Mouse (Mus musculus): Measurements from ENCODE around the gene Cnga3.

Cnga3 gene

DNA sequence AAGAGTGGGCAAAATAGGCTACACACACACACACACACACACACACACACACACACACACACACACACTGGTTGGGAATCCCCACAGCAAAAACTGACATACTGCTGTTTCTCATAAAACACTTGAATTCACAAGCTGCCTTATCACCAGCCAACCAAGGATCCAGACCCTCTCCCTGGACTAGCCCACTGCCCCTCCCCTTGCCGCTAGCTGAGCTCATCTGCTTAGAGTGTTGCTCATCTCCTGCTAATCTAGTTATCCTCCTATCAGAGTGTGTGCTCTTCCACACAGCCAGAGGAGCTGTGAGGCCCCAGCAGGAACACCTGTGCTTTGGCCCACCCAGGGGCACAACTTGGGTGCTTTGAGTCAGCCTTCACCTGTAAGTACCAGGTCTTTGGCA is at the start of gene Cnga3:
Gene Cnga3 (plus strand): TSS at position 291 of the 400 bp plus-strand sequence.
- DNase-seq (ENCODE audit: inconsistent ontology term): no peak

DNA sequence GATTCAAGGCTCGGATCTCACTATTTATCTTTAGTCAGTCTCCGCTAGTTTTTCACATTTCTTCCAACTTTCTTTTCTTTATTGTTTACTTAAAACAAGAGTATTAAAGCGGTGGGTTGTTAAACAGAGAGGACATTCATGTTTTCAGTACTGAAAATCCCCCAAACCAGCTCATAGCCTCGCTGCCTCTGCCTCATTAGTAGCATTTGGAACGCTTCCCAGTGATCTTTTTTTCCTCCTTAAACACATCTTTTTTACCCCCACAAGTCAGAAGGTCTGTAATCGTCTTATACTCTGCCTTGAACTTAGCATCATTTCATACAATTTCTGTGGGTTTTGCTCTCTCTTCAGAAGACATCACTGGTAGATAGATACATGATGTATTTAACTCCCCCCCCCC is 48.2 kb upstream of the Cnga3 start:
- DNase-seq (ENCODE audit: inconsistent ontology term): peak; percentile 17

DNA sequence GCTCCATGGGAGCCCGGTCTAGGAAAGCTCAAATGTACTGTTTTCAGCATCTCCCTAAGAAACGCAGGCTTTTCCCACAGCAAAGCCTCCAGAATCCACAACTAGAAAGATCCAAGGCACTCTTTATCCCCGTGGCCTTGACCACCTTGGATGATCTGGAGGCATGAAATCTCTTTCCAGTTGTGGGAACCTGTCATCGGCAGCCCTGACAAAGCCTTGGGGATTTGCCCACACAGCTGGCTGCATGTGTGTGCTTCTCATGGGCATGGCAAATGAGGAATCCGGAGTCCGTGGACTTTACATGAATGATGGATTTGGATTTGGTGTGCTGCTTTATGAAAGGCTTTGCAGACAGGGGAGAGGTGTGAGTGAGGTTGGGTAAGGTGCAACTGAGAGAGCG is 46.3 kb upstream of the Cnga3 start:
- no peak for DNase-seq (ENCODE audit: inconsistent ontology term)

DNA sequence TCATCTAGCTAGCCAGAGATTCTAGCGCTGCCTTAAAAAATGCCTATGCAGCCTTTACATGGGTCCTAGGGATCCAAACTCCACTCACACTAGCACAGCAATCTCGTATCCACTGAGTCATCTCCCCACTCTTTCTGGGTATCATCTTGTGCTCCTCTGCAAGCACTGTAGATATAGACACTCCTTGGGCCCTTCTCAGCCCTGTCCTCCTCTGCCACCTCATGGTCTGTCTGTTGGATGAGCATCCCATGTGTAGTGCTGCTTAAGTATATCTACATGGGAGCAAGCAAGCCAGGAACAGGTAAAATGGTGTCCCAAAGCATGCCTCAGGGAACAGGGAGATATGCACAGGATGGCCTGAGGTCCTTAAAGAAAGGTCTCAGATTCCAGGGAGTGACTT is 36.4 kb upstream of the Cnga3 start:
- DNase-seq (ENCODE audit: inconsistent ontology term): no peak

DNA sequence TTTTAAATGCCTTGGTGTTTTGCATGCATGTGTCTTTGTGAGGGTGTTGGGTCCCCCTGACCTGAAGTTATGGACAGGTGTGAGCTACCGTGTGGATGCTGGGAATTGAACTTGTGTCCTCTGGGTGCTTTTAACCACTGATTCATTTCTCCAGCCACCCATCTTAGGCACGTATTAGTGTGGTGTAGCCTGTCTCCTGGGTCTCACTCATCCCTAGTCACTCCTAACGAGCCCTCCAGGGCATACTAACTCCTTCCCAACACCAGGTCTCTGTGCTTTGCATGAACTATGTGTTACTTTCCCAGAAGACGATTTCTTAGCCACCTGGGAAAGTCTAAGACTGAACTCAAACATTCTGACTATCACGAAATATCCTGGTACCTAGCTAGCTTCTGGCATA is 34.4 kb upstream of the Cnga3 start:
- DNase-seq (ENCODE audit: inconsistent ontology term): no peak

DNA sequence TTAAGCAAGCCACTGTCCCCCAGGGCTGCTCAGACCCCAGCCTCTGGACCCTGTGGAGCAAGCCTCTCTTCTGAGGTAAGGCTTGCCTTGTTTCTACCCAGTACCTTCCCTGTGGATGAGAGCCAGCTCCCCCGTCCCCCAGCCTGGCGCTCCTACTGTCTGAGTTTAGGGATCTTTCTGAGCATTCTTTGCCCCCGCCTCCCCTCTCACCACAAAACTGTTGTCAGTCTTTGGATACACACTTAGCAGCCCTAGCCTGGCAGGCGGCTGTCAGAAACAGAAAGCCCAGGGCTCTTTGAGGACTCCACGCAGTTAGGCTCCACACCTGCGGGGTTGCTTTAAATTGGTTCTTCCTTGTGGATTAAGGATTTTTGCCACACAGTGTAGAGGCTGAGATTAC is 27.2 kb upstream of the Cnga3 start:
- DNase-seq (ENCODE audit: inconsistent ontology term): no peak

DNA sequence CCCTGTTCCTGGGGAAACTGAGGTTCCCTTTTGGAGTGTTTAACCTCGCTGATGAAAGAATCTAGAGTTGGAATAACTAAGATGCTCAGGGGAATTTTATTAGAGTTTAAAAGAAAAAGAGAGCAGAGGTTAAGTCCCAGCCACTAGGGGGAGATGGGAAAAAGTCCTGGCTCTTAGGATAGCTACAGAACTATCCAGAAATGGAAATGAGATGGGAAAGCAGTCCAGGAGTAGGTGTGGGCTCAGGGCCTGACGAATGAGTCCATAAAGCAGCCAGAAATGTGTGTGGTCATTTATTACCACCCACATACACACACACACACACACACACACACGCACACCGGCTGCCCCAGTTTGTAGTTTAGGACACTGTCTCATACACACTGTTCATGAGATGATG is 19.6 kb upstream of the Cnga3 start:
- no peak for DNase-seq (ENCODE audit: inconsistent ontology term)

DNA sequence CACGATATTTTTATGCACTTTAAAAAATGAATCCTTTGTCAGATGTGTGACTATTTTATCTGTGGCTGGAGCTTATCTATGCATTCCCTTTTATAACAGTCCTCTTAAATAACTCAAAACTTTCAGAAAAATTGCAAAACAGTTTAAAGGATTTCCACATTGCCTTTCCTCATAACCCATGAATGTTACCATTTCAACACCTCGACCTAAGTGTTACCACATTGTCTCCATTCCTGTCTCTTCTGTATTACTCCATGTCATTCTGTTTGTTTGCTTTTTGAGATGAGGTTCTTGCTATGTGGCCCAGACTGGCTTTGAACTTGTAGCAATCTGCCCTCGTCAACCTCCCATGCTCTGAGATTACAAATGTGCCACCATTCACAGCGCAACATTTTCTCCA is 12.8 kb upstream of the Cnga3 start:
- DNase-seq (ENCODE audit: inconsistent ontology term): no peak

DNA sequence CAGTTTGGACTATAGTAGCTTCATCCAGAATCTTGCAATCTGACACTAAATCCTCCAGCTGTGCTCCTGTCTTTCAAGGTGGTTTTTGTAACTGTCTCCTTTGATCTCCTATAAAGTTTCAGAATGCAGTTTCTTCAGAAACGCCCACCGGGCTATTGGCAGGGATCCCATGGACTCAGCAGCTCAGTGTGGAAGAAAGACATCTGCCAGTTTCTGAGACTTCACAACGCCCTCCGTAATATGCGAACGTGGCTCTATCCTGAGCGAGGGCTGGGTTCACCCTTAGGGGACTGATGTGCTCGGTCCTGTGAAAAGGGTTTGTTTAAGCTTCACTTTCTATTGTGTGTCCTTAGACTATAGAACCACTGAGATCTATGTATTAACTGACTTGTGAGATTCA is 6.5 kb upstream of the Cnga3 start:
- DNase-seq (ENCODE audit: inconsistent ontology term): no peak

DNA sequence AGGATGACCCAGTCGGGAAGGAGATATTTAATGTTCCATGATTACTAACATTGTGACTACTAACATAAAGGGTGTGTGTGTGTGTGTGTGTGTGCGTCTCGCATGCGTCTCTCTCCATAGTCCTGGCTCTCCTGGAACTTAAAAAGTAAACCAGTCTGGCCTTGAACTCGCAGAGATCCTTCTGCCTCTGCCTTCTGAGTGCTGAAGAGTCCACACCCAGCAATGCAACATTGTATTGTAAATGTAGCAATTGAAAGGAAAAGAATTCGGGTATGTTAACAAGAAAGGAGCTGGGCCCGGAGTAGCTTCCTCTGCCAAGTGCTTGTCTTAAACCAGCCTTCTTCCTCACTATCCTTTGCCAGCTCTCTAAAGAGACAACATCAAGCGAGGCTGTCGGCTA is 1.9 kb upstream of the Cnga3 start:
- DNase-seq (ENCODE audit: inconsistent ontology term): no peak

DNA sequence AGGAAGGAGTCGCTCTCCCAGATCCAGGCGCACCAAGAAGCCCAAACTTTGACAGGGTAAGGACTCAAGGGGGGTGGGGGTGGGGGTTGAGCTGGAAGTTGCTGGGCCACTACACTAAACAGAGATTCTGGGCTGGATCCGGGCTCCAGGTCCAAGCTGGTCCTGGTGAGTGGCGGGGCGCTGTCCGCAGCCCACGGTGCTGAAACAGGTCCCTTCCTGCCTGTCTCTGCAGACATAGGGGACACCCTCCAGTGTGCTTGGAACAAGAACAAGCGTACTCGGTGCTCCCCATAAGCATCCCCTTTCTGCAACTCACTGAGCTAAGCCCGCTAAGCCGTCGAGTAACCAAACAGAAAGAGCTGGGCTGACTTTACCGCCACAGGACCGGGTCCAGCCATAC is 4.2 kb downstream of the Cnga3 start:
- DNase-seq (ENCODE audit: inconsistent ontology term): peak; percentile 66

DNA sequence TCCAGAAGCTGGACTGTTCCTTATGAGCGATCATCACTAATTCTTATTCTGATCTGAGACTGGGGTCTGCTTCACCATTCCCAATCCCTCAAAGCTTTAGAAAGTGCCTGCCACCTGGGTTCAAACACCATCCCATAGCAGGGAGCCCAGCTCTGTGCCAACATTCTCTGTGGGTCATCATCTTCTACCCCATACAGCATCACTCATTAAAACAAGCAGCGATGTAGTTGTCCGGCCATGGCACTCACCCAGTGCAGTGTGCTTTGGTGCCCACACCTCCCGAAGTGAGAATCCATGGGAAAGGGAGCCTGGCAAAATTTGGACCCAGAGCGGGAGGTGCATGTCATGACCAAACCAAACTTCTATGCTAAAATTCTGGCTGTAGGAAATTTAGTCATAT is 5.4 kb downstream of the Cnga3 start:
- no peak for DNase-seq (ENCODE audit: inconsistent ontology term)

DNA sequence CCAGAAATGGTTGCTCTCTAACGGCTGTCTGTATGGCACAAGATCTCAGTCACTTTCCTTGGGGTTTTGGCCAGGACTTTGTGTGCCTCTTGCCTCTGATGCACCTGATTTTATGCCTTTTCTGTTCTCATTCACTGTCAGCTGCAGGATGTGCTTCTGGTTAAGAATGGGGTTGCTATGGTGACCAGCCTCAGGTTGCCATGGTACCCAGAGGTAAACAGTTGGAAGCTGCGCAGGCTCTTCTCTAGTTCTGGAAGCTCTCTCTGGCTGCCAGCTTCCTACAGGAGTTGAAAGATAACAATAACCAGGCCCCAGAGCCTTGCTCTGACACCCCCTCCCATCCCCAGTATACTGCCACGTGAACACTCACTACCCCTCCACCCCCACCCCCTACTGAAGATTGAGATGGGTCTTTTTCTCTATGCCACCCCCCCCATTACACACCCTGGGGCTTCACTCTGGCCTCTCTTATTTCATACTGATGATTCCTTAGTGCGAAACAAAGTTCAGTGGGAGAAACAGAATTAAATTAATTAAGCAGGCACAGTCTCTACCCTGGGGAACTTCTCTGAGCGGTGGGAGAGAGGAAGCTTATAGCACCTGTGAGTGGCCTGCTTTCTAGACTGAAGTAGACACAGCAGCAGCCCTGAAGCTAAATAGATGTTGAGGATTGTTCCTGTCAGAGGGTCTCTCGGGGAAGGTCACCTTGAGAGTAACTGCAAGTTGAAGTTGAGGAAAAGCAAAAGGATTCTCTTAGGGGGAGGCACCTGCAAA is 6.1 kb downstream of the Cnga3 start:
- DNase-seq (ENCODE audit: inconsistent ontology term): no peak

DNA sequence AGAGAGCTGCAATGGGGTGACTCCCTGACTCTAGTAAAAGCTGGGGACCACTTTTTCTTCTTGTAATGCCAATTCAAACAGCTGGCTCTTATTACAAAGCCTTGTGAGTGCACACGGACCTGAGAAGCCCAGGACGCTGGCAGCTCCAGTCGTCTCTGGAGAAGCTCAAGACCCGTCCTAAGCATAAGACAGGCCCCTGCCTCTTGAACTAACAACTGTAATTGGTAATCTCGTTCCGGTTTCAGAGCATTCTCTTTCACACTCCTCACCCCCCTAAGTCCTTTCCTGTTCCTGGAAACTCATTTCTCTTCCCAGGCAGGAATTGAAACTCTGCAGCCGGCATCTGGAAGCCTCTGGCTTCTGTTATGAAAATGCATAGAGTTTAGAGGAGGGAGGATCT is 7.8 kb downstream of the Cnga3 start:
- DNase-seq (ENCODE audit: inconsistent ontology term): no peak

DNA sequence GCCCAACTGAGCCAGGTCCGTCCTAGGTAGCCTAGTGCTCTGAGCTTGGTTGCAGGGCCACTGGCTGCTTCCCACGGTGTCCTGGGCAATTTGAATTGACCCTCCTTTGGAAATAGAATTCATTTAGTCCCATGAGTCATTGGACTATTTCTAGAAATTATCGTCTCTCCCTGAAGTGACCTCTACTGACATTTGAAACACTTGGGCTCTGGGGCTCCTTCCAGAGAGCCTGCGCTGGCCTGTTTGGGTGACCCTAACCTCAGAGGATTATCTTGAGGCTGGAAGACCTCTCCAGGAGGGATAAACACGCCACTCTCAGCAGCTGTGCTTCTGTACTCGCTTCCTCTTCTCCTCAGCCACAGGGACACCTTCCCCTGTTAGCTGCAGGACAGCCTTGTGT is 16.2 kb downstream of the Cnga3 start:
- DNase-seq (ENCODE audit: inconsistent ontology term): no peak

DNA sequence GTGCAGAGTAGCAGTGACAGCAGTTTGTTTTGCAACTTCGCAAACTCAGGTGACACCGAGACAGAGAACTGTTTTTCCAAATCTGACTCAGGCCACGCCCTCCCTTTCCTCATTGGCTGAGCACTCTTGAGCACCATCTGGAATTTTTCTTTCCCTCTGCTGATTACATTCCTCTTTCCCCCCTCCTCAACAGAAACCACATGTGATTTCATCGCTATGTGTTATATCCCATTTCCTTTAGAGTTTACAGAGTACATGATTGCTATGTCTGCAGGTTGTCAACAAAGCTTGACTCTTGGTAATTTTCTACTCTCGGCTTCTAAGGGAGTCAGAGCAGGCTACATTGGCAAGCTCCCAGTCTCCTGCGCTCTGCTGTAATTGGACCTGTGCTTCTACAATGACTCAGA is 17.1 kb downstream of the Cnga3 start:
- no peak for DNase-seq (ENCODE audit: inconsistent ontology term)

DNA sequence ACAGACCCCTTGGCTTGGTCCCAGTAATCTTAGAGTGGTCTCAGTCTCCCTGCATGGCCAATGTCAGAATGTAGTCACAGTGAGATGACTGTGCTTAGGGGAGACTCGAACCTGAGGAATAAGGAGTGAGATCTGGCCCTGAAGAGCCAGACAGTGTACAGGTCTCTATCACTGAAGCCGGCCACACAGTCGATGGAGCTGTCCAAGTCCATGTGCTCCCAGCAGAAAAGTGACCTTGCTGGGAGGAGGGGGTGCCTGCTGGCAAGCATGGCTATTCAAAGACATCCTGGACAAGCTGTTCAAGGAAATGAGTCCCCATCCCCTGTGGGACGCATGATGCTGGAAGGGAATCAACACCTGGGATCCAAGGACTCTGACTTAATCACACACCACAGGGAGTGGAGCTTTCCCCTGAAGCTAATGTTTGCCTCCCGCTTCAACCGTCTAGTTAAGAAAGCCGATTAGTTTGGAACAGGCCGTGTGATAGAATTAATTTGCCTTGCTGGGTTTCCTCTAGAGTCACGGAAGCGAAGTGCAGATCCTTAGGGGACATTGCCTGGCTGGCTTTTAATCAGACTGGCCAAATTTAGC is 24.9 kb downstream of the Cnga3 start:
- no peak for DNase-seq (ENCODE audit: inconsistent ontology term)

DNA sequence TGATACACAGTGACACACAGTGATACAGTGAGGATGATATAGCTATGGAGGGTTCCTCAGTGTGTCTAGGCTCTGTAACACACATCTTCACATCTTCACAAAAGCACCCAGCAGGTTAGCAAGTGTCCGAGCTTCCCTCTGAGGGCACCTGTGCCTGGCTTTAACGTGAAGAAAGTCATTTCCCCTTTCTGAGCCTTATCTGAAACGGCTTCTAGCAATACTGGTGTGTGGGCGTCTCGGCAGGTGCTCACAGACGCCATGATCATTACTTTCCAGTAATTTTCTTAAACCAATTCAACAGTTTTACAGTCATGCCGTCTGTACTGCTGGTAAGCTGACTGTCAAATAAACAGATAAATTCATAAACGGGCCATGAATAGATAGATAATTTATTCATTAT is 28.0 kb downstream of the Cnga3 start:
- no peak for DNase-seq (ENCODE audit: inconsistent ontology term)

DNA sequence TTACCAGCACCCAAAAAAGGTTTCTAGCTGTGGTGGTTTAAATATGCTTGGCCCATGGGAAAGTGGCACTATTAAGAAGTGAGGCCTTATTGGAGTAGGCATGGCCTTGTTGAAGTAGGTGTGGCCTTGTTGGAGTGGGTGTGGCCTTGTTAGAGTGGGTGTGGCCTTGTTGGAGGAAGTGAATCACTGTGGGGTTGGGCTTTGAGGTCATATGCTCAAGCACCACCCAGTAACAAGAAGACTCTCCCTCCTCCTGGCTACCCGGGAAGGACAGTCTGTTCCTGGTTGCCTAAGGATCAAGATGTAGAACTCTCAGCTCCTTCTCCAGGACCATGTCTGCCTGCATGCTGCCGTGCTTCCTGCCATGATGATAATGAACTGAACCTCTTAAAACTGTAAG is 32.2 kb downstream of the Cnga3 start:
- DNase-seq (ENCODE audit: inconsistent ontology term): no peak

DNA sequence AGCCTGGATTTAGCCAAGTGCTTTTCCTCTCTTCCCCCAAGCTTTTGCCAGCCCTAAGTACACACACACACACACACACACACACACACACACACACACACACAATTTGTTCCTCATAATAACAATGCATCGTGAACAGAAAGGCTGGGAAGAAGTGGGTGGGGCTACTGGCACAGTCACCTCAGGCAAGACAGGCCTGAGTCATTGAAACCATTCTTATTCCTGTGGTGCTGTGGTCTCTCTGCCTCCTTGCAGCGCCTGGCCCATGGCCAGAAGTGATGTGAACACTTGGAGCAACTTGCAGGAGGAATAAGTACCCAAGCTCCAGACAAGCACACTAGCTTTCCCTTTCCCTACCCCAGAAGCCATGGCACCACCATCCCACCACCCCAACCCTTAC is 34.2 kb downstream of the Cnga3 start:
- DNase-seq (ENCODE audit: inconsistent ontology term): peak; percentile 39

DNA sequence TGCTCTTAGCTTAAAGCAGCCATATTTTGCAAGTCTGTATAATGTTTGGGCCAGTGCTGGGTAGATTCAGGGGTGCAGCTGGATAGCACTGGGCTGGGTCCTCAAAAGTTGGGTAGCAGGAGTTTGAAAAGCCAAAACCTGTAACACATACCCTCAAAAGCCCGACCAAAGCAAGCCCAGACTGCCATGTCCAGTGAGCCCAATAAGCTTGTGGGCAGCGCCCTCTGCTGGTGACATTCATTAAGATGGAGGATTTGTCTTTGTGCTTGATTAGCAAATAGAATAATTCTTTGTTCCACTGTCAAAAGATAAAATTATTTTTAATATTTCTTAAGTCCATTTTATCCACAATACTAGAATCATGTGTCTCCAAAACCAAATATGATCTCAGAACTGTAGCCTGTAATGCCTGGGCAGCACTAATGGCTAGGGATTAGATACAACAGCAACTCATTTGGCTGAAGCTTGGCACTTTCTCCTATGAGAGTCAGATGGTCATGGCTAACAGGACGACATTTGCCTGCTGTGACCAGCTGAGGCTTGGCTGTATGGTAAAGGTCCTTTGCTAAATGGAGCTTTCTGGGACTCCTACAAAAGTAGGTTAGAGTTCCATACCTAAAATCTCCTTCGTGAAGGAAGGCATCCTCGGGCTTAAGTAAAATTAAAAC is 36.5 kb downstream of the Cnga3 start:
- DNase-seq (ENCODE audit: inconsistent ontology term): peak; percentile 55

DNA sequence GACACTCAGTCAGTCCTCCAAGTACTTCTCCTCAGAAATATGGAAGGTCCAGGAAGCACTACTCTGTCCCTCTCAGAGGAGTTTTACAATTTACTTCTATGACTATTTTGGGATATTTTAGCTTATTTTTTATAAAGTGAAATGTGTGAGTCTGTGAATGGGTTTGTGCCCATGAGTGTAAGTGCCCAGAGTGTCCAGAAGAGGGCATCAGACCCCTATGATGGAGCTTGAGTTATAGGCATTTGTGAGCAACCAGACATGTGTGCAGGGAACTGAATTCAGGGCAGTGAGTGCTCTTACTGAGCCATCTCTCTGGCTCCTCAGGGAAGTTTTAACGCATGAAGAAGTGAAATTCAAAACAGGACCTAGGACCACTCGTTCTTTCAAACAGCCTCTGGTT is 44.2 kb downstream of the Cnga3 start:
- DNase-seq (ENCODE audit: inconsistent ontology term): no peak

DNA sequence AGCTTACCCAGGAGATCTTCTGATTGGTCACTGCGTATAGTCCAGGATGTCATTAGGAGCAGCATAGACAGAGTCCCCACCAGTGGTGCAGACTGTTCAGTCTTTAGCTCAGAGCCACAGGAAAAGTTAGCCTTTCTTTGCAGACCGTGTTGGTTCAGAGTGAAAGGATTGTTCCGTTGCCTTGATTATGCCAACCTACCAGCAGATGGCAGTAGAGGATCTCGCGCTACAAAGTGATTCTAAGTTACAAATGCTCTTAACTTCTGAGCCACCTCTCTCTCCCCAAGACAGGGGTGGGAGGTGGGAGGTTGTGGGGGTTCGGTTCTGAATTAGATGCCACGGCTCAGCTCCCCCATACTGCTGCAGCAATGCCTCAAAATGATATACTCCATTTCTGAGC is 58.2 kb downstream of the Cnga3 start:
- peak; percentile 51 for DNase-seq (ENCODE audit: inconsistent ontology term)

Measured in Muller cell, postnatal 12 days (primary cell).